Mouse (Mus musculus): ENCODE data around the gene Sos1.

Sos1 gene

DNA sequence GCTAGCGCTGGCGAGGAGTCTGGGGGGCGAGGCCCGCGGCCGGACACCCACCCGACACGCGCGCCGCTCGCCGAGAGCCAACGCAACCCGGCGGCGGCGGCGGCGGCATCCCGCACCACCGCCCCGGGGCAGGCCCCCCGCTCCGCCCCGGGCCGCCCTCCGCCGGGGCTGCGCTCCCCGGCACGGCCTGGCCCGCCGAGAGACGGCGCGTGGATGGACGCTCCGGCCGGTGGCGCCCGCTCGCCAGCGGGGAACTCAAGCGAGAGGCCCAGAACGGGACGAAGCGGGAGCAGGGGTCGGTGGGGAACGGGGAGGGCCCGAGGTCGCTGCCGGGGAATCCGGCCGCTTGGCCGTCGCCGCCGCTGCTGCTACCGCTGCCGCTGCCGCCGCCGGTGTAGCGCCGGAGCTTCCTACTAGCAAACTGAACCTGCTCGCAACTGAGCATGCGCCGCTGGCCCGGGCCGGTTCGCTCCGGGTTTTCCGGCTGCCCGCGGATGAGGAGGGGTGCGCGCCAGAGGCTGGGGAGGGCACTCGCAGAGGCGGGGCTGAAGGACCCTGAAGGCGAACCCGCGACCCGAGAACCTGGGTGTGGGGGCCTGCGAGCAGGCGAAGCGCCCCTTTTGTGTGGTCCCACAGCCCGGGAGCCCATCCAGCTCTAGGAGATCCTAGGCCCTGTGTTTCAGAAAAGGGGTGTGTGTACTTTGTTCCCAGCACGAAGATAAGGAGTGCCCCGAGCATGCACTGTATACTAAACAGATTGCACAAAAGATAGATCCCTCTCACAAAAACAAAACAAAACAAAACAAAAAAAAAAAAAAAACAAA is at the start of gene Sos1:
Gene Sos1, minus strand, starts transcription at position 423 of the 824 bp plus-strand sequence.
- DNase-seq: peak; percentile 98

DNA sequence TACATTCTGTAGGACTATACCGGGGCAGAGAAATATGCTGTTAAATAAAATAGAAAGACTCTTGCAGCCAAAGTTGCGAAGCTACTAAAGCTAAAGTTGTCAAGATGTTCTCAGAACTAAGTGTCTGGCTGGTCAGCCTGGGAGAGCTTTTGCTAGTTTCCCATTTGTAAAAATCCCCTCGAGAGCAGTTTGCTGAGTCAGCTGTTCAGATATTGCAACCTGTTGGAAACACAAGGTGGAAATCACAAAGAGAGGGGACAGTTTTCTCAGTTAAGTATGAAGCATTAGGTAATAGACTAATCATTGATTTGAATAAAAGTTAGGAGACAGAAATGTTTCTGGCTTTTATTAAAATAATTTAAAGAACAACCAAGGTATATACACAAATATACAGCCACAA is 43.0 kb upstream of the Sos1 start:
- DNase-seq: no peak

- no peak for DNase-seq
Measured at GRCm38 (mm10) chr17:80522229-80522556, 41.9 kb upstream of the Sos1 start.

- no peak for DNase-seq
Measured at GRCm38 (mm10) chr17:80521521-80522228, 41.4 kb upstream of the Sos1 start.

DNA sequence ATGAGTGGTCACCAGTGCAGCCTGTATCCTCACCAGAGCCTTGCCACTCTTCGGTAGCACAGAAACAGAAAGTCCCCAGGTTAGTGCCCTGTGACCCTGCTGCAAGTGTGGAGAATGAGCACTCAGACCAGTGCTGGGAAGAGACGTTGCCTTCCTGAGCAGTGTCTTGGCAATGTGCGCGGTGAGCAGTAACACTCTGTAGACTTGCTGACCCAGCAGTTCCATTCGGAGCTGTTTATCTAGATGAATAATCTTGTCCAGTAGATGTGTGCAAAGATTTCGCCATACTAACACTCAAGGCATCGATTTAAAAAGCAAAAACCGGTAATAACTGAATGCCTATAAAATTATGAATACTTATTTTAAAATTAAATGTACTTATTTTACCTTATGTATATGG is 40.3 kb upstream of the Sos1 start:
- no peak for DNase-seq

GRCm38 (mm10) chr17:80518811-80519210 is 38.6 kb upstream of the Sos1 start:
- peak in 1 of 2 experiments; percentile 20 for DNase-seq

DNA sequence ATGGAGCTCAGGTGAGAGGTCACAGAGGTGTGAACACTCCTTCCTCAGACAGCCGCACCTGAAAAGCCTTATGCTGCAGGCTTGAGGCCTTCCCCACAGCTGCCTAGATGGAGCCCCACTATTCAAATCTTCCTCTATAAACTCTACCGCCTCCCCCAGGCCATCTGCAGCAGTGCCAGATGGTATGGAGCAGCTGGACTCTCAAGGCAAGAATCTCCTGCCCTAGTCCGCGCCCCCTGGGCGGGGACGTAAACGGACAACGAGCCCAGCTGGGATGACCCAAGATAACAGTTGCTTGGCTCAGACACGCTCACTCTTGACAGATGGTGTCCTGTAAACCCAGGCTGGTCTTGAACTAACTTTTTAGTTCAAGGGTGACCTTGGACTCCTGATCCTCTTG is 37.0 kb upstream of the Sos1 start:
- DNase-seq: no peak

DNA sequence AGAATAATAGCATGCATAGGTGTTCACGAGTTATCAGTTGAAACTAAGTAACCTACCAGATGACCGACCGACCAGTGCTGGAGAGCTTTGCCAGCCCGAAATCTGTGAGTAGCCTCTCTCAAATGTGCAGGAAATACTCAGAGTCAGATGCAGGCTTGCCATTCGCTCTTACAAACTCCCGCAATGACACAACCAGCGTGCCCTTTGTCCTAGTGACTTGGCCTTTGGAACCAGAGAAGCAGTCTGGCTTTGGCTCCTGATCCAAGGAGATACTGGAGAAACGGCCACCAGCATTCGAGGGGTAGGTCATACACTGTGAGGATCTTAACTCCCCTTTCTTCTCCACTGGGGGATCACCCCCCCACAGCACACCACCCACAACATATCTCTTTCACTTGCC is 35.7 kb upstream of the Sos1 start:
- no peak for DNase-seq

DNA sequence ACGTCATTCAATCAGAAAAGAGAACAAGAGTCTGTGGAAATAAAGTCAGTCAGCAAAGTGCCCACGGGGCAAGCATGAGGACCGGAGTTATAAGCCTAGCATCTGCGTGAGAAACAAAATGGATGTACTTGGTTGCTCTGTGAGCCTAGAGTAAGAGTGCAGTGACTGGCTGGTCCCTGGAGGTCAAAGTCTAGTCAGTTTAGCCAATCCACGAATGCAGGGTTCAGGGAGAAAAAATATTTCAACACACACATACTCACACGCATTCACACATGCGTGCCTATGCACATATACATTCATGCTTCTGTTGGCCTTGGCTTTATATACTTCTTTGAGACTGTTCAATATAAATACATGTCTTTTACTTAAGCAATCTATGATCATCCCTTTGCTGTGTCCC is 35.3 kb upstream of the Sos1 start:
- DNase-seq: no peak

DNA sequence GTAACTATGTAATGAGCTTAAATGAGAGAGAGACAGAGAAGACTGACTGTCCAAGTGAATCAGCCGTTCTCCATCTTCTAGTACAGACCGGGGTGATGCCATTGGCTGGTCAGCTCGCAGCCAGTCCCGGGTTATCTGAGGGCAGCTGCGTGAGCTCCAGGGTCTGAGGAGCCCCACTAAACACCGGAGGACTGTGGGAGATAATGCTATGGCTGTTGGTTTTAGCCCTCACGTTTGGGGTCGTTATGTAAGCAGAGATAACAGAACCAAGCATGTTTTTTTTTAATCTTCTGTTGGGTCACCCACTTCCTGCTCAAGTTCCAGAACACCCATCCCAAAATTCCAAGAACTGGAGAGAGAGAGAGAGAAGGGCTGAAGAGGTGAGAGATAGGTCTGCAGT is 33.5 kb upstream of the Sos1 start:
- no peak for DNase-seq

DNA sequence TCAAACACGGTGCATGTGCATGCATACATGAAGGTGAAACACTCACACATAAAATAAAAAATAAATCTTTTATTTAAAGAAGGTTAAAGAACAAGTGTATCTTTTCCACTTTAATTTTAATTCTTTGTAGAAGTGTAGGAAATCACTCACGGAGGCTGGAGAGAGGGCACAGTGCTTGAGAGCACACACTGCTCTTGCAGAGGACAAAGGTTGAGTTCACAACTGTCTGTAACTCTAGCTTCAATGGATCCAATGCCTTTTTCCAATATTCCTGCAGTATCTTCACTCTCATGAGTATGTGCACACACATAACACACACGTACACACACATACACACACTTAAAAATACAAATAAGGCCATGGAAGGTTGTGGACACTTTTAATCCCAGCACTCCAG is 30.2 kb upstream of the Sos1 start:
- no peak for DNase-seq

GRCm38 (mm10) chr17:80509494-80510458 is 29.5 kb upstream of the Sos1 start:
- DNase-seq: no peak

GRCm38 (mm10) chr17:80505766-80506165 is 25.5 kb upstream of the Sos1 start:
- no peak for DNase-seq

DNA sequence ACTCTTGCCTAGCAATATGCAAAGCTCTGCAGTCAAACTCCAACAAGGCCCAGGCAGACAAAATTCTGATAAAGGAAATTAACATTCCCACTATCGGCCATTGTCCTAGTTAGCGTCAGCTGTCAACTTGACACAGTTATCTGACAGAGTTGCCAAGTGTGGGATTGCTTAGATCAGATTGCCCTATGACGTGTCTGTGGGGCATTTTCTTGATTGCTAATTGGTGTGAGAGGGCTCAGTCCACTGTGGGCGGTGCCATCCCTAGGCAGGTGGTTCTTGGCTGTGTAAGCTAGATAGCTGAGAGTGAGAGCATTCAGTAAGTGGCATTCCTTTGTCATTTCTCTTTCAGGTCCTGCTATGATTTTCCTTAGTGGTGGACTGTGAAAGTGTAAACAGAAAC is 25.1 kb upstream of the Sos1 start:
- no peak for DNase-seq

DNA sequence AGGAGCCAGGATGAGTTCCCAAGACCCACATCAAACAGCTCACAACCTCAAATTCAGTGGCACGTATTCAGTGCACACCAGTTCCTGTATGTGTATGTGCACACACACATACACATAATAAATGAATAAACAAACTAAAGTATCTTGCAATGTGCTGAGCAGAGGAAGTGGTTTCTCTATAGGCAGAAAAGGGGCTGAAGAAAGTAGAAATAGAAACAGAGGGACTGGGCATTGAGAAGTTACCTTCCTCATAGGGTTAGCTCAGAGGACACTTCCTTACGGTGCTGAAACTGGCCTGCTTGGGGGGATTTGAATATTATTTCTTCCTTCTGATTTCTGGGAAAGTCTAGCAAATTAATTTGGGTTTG is 21.5 kb upstream of the Sos1 start:
- DNase-seq: no peak

DNA sequence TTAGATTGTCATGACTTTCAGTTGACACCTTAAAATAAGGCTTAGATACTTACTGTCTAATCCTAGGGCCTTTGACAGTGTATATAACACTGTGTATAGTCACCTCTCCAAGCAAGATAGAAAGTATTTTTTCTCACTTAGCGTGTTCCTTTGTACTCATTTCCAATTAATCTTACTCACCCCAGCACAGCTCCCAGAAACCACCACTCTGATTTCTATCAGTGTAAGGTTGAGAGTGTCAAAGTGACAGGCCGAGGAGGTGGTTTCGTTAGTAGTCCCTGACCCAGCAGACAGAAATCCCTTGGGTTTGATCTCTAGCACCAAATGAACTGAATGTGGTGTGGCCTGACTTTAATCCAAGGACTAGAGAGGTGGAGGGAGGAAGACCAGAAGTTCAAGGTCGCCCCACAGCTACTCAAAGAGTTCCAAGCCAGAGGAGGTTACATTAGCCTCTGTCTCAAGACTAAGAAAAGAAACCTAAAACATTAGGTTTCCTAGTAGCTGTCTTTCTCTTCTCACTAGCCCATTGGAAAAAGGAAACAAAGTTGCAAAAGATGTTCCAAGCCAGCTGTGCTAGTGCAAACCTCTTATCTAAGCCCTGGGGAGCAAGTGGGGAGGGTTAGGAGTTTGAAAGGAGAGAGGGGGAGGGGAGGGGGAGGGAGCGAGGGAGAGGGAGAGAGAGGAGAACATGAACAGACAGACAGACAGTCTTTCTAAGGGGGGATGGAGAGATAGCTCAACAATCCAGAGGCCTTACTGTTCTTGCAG is 21.0 kb upstream of the Sos1 start:
- DNase-seq: no peak

DNA sequence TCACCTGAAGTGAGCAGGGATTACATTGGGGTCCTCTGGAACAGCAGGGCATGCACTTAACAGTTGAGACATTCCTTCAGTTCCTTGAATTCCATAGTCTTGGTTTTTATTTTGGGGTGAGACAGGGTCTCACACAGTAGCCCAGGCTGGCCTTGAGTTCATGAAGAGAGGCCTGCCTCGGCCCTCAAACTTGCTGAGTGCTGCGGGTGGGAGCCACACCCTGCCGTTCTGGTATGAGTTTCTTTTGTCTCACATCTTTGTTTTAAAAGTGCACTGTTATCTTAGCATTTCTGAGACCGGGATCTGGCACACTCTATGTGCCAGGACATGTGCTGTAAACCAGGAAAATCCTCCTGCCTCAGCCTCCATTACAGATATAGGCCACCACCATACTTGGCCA is 19.8 kb upstream of the Sos1 start:
- DNase-seq: no peak

DNA sequence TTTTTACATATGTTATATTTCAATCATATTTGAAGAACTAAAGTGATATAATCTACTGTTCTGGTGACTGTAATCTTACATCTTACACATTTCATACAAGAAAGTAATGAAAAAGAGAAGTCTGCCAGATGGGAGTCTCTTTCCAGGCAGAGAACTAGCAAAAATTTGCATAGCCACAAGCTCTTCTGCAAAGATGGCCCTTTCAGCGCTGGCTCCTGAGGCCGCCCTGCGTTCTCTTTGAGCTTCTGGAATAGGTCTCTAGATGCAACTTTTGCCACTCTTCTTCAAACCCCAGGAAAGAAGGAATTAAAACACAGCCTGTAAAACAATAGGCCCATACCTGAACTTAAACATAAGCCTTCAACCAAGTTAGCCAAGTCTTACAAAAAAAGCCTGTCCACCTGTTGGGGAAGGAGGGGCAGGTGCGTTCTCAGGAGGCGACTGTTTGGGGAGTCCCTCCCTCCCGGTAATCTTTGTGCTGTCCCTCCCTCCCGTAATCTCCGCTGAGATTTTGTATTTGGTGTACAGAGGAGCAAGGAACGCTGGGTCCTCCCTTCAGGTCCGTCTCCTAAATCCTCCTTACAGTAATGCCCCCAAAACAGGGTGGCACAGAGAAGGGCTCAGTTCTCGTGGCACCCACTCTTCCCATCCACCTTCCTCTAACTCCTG is 18.5 kb upstream of the Sos1 start:
- no peak for DNase-seq

GRCm38 (mm10) chr17:80497183-80497601 is 16.9 kb upstream of the Sos1 start:
- no peak for DNase-seq

GRCm38 (mm10) chr17:80496607-80497170 is 16.4 kb upstream of the Sos1 start:
- no peak for DNase-seq

DNA sequence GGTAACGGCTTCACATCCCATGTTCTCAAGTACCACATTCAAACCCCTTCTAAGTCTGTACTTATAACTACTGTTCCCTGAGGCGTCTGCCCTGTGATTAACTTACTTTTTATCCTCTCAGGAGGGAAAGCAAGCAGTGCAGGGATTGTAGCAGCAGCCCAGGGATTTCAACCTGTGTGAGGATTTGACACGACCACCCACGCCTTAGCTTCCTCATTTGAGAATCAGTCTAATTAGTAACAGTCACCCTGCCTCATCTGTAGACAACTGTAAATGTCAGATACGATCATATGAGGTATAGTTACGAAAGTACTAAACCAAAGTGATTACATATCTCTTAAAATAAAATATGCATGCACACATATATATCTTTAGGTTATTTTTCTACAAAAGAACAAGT is 15.9 kb upstream of the Sos1 start:
- no peak for DNase-seq

GRCm38 (mm10) chr17:80493891-80494290 is 13.6 kb upstream of the Sos1 start:
- DNase-seq: no peak
